In the genomic region with DNA sequence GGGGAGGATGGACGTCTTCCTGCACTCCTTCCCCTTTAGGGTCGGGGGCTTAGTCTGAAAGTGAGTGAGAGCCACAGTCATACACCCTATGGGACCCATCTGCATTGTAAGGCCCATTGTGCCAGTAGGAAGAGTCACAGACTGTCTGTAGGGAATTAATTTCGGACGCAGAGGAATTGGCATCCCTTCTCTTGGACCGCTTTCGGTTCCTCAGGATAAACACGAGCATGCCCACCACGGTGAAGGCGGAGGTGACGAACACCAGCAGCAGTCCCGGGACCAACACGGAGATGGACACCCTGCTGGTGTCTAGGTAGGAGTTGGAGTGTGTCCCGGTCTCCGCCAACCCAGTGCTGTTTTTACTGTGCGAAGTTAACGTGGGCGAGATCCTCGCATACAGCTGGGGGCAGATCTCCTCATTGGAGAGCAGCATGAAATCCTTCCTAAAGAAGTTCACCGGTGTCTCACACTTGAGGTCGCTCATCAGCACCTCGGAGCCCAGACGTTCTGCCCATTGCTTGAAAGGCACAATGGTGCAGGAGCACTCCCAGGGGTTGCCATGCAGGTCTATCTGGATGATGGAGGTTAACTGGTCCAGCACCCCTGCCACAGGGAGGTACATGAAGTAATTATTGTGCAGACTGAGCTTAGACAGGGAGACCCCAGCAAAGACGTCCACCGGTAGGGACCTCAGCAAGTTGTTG, we compare ENCODE assay signal across 8 mouse cellular contexts. TPM values are rescaled to one million over a fixed set of nuclear protein-coding genes. Genes with fewer than 3 reads are reported as not detected.
A peak's percentile ranks its signal among the peaks of the same experiment; 100 is the strongest.
DNase-seq lines count a peak whose midpoint lies in the region; ATAC-seq and TF ChIP-seq lines count a peak whose summit lies in the region.

No protein-coding gene starts in this region.

- H3K9ac ChIP-seq in lung, postnatal 0 days (replicated peaks; ENCODE audit: low read depth): no peak overlapping the region
- H3K9ac ChIP-seq in embryonic facial prominence, embryonic 14.5 days (ENCODE audit: low read depth, low read length): no peak overlapping the region
- H3K9ac ChIP-seq in liver, embryonic 13.5 days: no peak overlapping the region

- peak overlapping the region; percentile 31 for H3K4me3 ChIP-seq in lung, postnatal 0 days (ENCODE audit: low read depth, low read length)
- H3K4me3 ChIP-seq in lung, adult 2 months (replicated peaks; ENCODE audit: extremely low read depth, low read depth, low read length): no peak overlapping the region
- H3K4me3 ChIP-seq in embryonic facial prominence, embryonic 14.5 days (ENCODE audit: low read depth, low read length): peak overlapping the region; percentile 43
- no peak overlapping the region for H3K4me3 ChIP-seq in liver, embryonic 13.5 days (replicated peaks)
- no peak overlapping the region for H3K4me3 ChIP-seq in thymus, adult 2 months (ENCODE audit: control insufficient read depth, insufficient read depth, low read length)

- H3K4me2 ChIP-seq in lung, postnatal 0 days (replicated peaks; ENCODE audit: low read depth, low read length): peak overlapping the region; percentile 48
- H3K4me2 ChIP-seq in embryonic facial prominence, embryonic 14.5 days (ENCODE audit: low read depth, low read length): peak overlapping the region; percentile 66
- H3K4me2 ChIP-seq in liver, embryonic 13.5 days: peak overlapping the region; percentile 40

- H3K27ac ChIP-seq in lung, postnatal 0 days (ENCODE audit: low read length): no peak overlapping the region
- H3K27ac ChIP-seq in embryonic facial prominence, embryonic 14.5 days (replicated peaks; ENCODE audit: low read depth, low read length): no peak overlapping the region
- H3K27ac ChIP-seq in liver, embryonic 13.5 days: no peak overlapping the region
- H3K27ac ChIP-seq in thymus, adult 2 months (ENCODE audit: control insufficient read depth, insufficient read depth, low read length): no peak overlapping the region

- DNase-seq in lung, postnatal 0 days (ENCODE audit: low spot score): no peak
- DNase-seq in lung, adult 2 months: no peak
- DNase-seq in embryonic facial prominence, embryonic 14.5 days (ENCODE audit: low spot score): peak; percentile 11
- DNase-seq in kidney, postnatal 14 days: peak; percentile 3
- no peak for DNase-seq in liver, embryonic 13.5 days
- DNase-seq in right cerebral cortex, postnatal 36 days (ENCODE audit: low spot score in 2 of 2): peak; percentile 75 to 86
- no peak for DNase-seq in spleen, adult 18-20 months
- no peak for DNase-seq in thymus, adult 2 months

- TF ChIP-seq CTCF in lung, postnatal 0 days (IDR thresholded peaks at IDR 0.05): no peak
- no peak for TF ChIP-seq CTCF in lung, adult 2 months (IDR thresholded peaks at IDR 0.05; ENCODE audit: insufficient read depth, low read length)
- no peak for TF ChIP-seq CTCF in thymus, adult 2 months (IDR thresholded peaks at IDR 0.05; ENCODE audit: borderline replicate concordance, control insufficient read depth, extremely low read depth, insufficient read depth, low read length, poor library complexity)

- TF ChIP-seq POLR2A in lung, adult 2 months (IDR thresholded peaks at IDR 0.05; ENCODE audit: borderline replicate concordance, extremely low read depth, low read depth, low read length): no peak
- no peak for TF ChIP-seq POLR2A in thymus, adult 2 months (IDR thresholded peaks at IDR 0.05; ENCODE audit: control insufficient read depth, extremely low read depth, insufficient read depth, low read length, poor library complexity)

- H3K36me3 ChIP-seq in lung, postnatal 0 days (ENCODE audit: insufficient read depth, low read length): no peaks in the 10 kb centered on the region
- H3K36me3 ChIP-seq in embryonic facial prominence, embryonic 14.5 days (ENCODE audit: control insufficient read depth, insufficient read depth, low read length): no peaks in the 10 kb centered on the region
- H3K36me3 ChIP-seq in liver, embryonic 13.5 days: no peaks in the 10 kb centered on the region
- H3K36me3 ChIP-seq in thymus, adult 2 months (ENCODE audit: control insufficient read depth, insufficient read depth, low read length): no peaks in the 10 kb centered on the region

- H3K27me3 ChIP-seq in lung, postnatal 0 days (replicated peaks; ENCODE audit: insufficient read depth, low read length): 0 out of 2 replicates have a peak, but pooled peaks cover 14% of the 10 kb centered on the region
- H3K27me3 ChIP-seq in embryonic facial prominence, embryonic 14.5 days (replicated peaks; ENCODE audit: control insufficient read depth, insufficient read depth, low read length): peaks cover 49% of the 10 kb centered on the region
- H3K27me3 ChIP-seq in liver, embryonic 13.5 days: peaks cover 36% of the 10 kb centered on the region
- H3K27me3 ChIP-seq in thymus, adult 2 months (ENCODE audit: control insufficient read depth, insufficient read depth, low read length): no peaks in the 10 kb centered on the region

- 1% methylated on average over 24 of the region's 24 CpGs for WGBS in lung, postnatal 0 days
- WGBS in lung, adult 2 months: 3% methylated on average over 24 of the region's 24 CpGs
- 2% methylated on average over 24 of the region's 24 CpGs for WGBS in embryonic facial prominence, embryonic 14.5 days
- 3% methylated on average over 24 of the region's 24 CpGs for WGBS in liver, embryonic 13.5 days (ENCODE audit: insufficient replicate concordance)
- WGBS in thymus, adult 2 months: 9% methylated on average over 24 of the region's 24 CpGs

- no peaks in the 10 kb centered on the region for H3K9me3 ChIP-seq in lung, postnatal 0 days (ENCODE audit: low read length)
- H3K9me3 ChIP-seq in embryonic facial prominence, embryonic 14.5 days (ENCODE audit: control insufficient read depth, low read length): no peaks in the 10 kb centered on the region
- no peaks in the 10 kb centered on the region for H3K9me3 ChIP-seq in liver, embryonic 13.5 days (replicated peaks)

- TF ChIP-seq EP300 in lung, postnatal 0 days (IDR thresholded peaks at IDR 0.05): no peak

- ATAC-seq in lung, postnatal 0 days: no peak
- ATAC-seq in embryonic facial prominence, embryonic 14.5 days (ENCODE audit: low read depth): no peak
- ATAC-seq in liver, embryonic 13.5 days (ENCODE audit: low read depth): no peak

- H3K4me1 ChIP-seq in lung, postnatal 0 days (ENCODE audit: insufficient read depth, low read depth, low read length): peaks cover 6% of the 10 kb centered on the region; the same call in 1 of the 2 replicates
- no peaks in the 10 kb centered on the region for H3K4me1 ChIP-seq in lung, adult 2 months (ENCODE audit: control insufficient read depth, insufficient read depth, low read length)
- peaks cover 19% of the 10 kb centered on the region for H3K4me1 ChIP-seq in embryonic facial prominence, embryonic 14.5 days (ENCODE audit: control insufficient read depth, insufficient read depth, low read length)
- no peaks in the 10 kb centered on the region for H3K4me1 ChIP-seq in liver, embryonic 13.5 days (replicated peaks)
- H3K4me1 ChIP-seq in thymus, adult 2 months (replicated peaks; ENCODE audit: control insufficient read depth, insufficient read depth, low read length): no peaks in the 10 kb centered on the region

RNA-seq across cellular contexts. Expression of a gene that starts 2.7 kb away (rescaled TPM):
- polyA plus RNA-seq in lung, postnatal 0 days (2015; fragmentation: Nextera tagmentation; extraction: Ambion mirVana): 0.04 TPM in 1 of 2 replicates, not detected in the other
- polyA plus RNA-seq in lung, adult 2 months (2012; rRNA removed): 0.02 TPM in 1 of 2 replicates, not detected in the other
- 2.8 and 4.6 TPM in 2 replicates for polyA plus RNA-seq in embryonic facial prominence, embryonic 14.5 days (2014; fragmentation: Nextera tagmentation; extraction: Ambion mirVana)
- 0.02 TPM in 2 replicates for polyA plus RNA-seq in liver, embryonic 13.5 days (2015; fragmentation: Nextera tagmentation; extraction: Ambion mirVana)
- 0.03 TPM in 1 of 2 replicates, not detected in the other for polyA plus RNA-seq in thymus, adult 2 months (2012; rRNA removed)

Comparison
In these comparisons a context has a peak if more than half of its experiments do, and no peak if none do; other contexts are left out.
1. H3K4me3 ChIP-seq: peak in lung, postnatal 0 days (single experiment) and embryonic facial prominence, embryonic 14.5 days (single experiment); none in lung, adult 2 months (single experiment), liver, embryonic 13.5 days (single experiment) and thymus, adult 2 months (single experiment).
2. DNase-seq: peak in embryonic facial prominence, embryonic 14.5 days (single experiment), kidney, postnatal 14 days (single experiment) and right cerebral cortex, postnatal 36 days (2 of 2); none in lung, postnatal 0 days (single experiment), lung, adult 2 months (single experiment), liver, embryonic 13.5 days (single experiment), spleen, adult 18-20 months (0 of 2) and thymus, adult 2 months (single experiment).
3. Peak in every context shown above with its lines, with median percentiles within 50 percentile points of each other: H3K4me2 ChIP-seq.